ENCODE assay signal across 10 mouse cellular contexts in genomic region chr13:20231837-20232728, GRCm38 (mm10).
A peak's percentile ranks its signal among the peaks of the same experiment; 100 is the strongest.
DNase-seq lines count a peak whose midpoint lies in the region; ATAC-seq and TF ChIP-seq lines count a peak whose summit lies in the region.
"Had no signal": no experiment of that assay in that cellular context is flagged by ENCODE, and none has a peak within 500 bp of the region (broad histone marks: within the 10 kb centered on the region; RNA-seq: fewer than 3 reads in every experiment).

No protein-coding gene starts in this region.

- 80% methylated on average over 11 of the region's 11 CpGs for WGBS in forebrain, embryonic 12.5 days
- 79% methylated on average over 11 of the region's 11 CpGs for WGBS in forebrain, embryonic 11.5 days
- WGBS in hindbrain, embryonic 14.5 days, result 57% methylated on average over 11 of the region's 11 CpGs
- 29% methylated on average over 11 of the region's 11 CpGs for WGBS in liver, postnatal 0 days (ENCODE audit: insufficient replicate concordance)

- no peak for TF ChIP-seq CTCF in liver, postnatal 0 days (IDR thresholded peaks at IDR 0.05; ENCODE audit: low read depth)

- no peaks in the 10 kb centered on the region for H3K27me3 ChIP-seq in forebrain, embryonic 12.5 days
- no peaks in the 10 kb centered on the region for H3K27me3 ChIP-seq in forebrain, embryonic 11.5 days (ENCODE audit: control insufficient read depth, insufficient read depth, low read length)
- no peaks in the 10 kb centered on the region for H3K27me3 ChIP-seq in hindbrain, embryonic 14.5 days (ENCODE audit: control insufficient read depth, insufficient read depth, low read length)
- no peaks in the 10 kb centered on the region for H3K27me3 ChIP-seq in liver, postnatal 0 days (ENCODE audit: insufficient read depth, low read length)
- H3K27me3 ChIP-seq: CH12.LX had no signal

- DNase-seq in forebrain, embryonic 11.5 days (ENCODE audit: low spot score), result no peak
- DNase-seq in adrenal gland, adult (ENCODE audit: inconsistent age in 2 of 2, low spot score in 1 of 2), result peak; percentile 74 to 89
- peak; percentile 45 for DNase-seq in gastrocnemius, postnatal 10 days
- DNase-seq in hindbrain, embryonic 14.5 days (ENCODE audit: low spot score), result peak; percentile 48
- peak; percentile 46 for DNase-seq in liver, postnatal 0 days
- DNase-seq in retina, embryonic 14.5 days (ENCODE audit: low spot score), result peak; percentile 51

- no peak overlapping the region for H3K27ac ChIP-seq in forebrain, embryonic 12.5 days
- H3K27ac ChIP-seq in forebrain, embryonic 11.5 days (ENCODE audit: low read depth, low read length), result no peak overlapping the region
- H3K27ac ChIP-seq in hindbrain, embryonic 14.5 days, result peak overlapping the region; percentile 7; the same call in 1 of the 2 replicates
- no peak overlapping the region for H3K27ac ChIP-seq in liver, postnatal 0 days (ENCODE audit: low read depth)
- H3K27ac ChIP-seq: liver, embryonic 14.5 days had no signal

- no peak overlapping the region for H3K9ac ChIP-seq in forebrain, embryonic 12.5 days
- H3K9ac ChIP-seq in forebrain, embryonic 11.5 days (ENCODE audit: low read length), result no peak overlapping the region
- H3K9ac ChIP-seq in hindbrain, embryonic 14.5 days, result no peak overlapping the region
- H3K9ac ChIP-seq in liver, postnatal 0 days (replicated peaks), result no peak overlapping the region
- H3K9ac ChIP-seq: liver, embryonic 14.5 days had no signal

- no peak overlapping the region for H3K4me2 ChIP-seq in forebrain, embryonic 12.5 days
- no peak overlapping the region for H3K4me2 ChIP-seq in forebrain, embryonic 11.5 days (ENCODE audit: low read depth, low read length, severe bottlenecking)
- H3K4me2 ChIP-seq in hindbrain, embryonic 14.5 days (replicated peaks), result no peak overlapping the region
- no peak overlapping the region for H3K4me2 ChIP-seq in liver, postnatal 0 days (ENCODE audit: low read depth, low read length)

- no peaks in the 10 kb centered on the region for H3K36me3 ChIP-seq in forebrain, embryonic 12.5 days (replicated peaks)
- H3K36me3 ChIP-seq in forebrain, embryonic 11.5 days (ENCODE audit: control insufficient read depth, insufficient read depth, low read length), result no peaks in the 10 kb centered on the region
- no peaks in the 10 kb centered on the region for H3K36me3 ChIP-seq in hindbrain, embryonic 14.5 days (replicated peaks; ENCODE audit: control insufficient read depth, insufficient read depth)
- H3K36me3 ChIP-seq in liver, postnatal 0 days (replicated peaks; ENCODE audit: insufficient read depth, low read length), result no peaks in the 10 kb centered on the region

- no peak for TF ChIP-seq EP300 in liver, postnatal 0 days (IDR thresholded peaks at IDR 0.05; ENCODE audit: low read depth)

- H3K4me1 ChIP-seq in forebrain, embryonic 12.5 days, result peaks cover 3% of the 10 kb centered on the region; the same call in 1 of the 2 replicates
- 0 out of 2 replicates have a peak, but pooled peaks cover 2% of the 10 kb centered on the region for H3K4me1 ChIP-seq in forebrain, embryonic 11.5 days (replicated peaks; ENCODE audit: control insufficient read depth, insufficient read depth, low read length)
- H3K4me1 ChIP-seq in hindbrain, embryonic 14.5 days (replicated peaks; ENCODE audit: control insufficient read depth, insufficient read depth, low read length), result no peaks in the 10 kb centered on the region
- H3K4me1 ChIP-seq in liver, postnatal 0 days (ENCODE audit: insufficient read depth), result peaks cover 10% of the 10 kb centered on the region

- no peak overlapping the region for H3K4me3 ChIP-seq in forebrain, embryonic 12.5 days (replicated peaks)
- H3K4me3 ChIP-seq in forebrain, embryonic 11.5 days (ENCODE audit: low read depth, low read length), result no peak overlapping the region
- no peak overlapping the region for H3K4me3 ChIP-seq in hindbrain, embryonic 14.5 days (replicated peaks; ENCODE audit: low read length)
- no peak overlapping the region for H3K4me3 ChIP-seq in liver, postnatal 0 days (ENCODE audit: low read depth, low read length)

- ATAC-seq in forebrain, embryonic 12.5 days (ENCODE audit: low FRiP score), result peak; percentile 23; the same call in 1 of the 2 replicates
- no peak for ATAC-seq in forebrain, embryonic 11.5 days (replicated peaks; ENCODE audit: low FRiP score)
- 0 out of 2 replicates have a peak, but pooled peaks have one; percentile 42 for ATAC-seq in hindbrain, embryonic 14.5 days (ENCODE audit: low FRiP score)
- no peak for ATAC-seq in liver, postnatal 0 days
- ATAC-seq in monocyte, adult 5-6 weeks (replicated peaks; ENCODE audit: insufficient number of reproducible peaks, low FRiP score, low TSS enrichment, poor library complexity, severe bottlenecking), result no peak

- H3K9me3 ChIP-seq in forebrain, embryonic 12.5 days, result no peaks in the 10 kb centered on the region
- H3K9me3 ChIP-seq in forebrain, embryonic 11.5 days (ENCODE audit: control insufficient read depth, low read length), result no peaks in the 10 kb centered on the region
- no peaks in the 10 kb centered on the region for H3K9me3 ChIP-seq in hindbrain, embryonic 14.5 days (ENCODE audit: control insufficient read depth, low read length)
- no peaks in the 10 kb centered on the region for H3K9me3 ChIP-seq in liver, postnatal 0 days (ENCODE audit: low read length)

Comparison
In these comparisons a context has a peak if more than half of its experiments do, and no peak if none do; other contexts are left out.
1. ATAC-seq: peak in forebrain, embryonic 12.5 days (single experiment) and hindbrain, embryonic 14.5 days (single experiment); none in forebrain, embryonic 11.5 days (single experiment), liver, postnatal 0 days (single experiment) and monocyte, adult 5-6 weeks (single experiment).